Mouse (Mus musculus): ENCODE data around the gene Dll4.

The Dll4 gene

DNA sequence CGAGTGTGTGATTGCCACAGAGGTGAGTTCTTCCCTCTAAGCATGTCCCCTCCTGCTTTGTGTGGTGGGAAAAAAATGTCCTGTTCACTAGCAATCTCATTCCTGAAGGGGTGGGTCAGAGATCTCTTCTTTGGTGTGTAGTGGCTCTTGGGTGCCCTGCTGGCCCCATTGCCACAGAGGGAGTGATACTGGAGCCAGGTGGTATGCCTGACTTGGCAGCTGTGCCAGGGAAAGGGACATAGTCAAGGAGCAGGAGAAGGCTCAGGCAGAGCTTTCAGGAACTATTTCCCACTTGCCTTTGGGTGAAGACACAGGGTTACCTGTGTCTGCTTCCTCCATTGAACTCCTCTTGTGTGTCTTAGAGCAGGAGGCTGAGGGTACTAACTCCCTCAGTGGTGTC is 8.6 kb downstream of the Dll4 start:
- DNase-seq (ENCODE audit: low read depth, low spot score): no peak

DNA sequence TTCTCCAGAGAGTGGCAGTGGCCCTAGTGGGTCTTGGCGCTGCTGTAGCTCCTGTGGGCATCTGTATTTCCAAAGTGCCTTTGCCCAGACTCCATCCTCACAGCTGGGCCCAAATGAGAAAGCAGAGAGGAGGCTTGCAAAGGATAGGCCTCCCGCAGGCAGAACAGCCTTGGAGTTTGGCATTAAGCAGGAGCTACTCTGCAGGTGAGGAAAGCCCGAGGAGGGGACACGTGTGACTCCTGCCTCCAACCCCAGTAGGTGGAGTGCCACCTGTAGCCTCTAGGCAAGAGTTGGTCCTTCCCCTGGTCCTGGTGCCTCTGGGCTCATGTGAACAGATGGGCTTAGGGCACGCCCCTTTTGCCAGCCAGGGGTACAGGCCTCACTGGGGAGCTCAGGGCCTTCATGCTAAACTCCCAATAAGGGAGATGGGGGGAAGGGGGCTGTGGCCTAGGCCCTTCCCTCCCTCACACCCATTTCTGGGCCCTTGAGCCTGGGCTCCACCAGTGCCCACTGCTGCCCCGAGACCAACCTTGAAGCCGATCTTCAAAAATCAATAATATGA is 9.5 kb downstream of the Dll4 start:
- no peak for DNase-seq (ENCODE audit: low read depth, low spot score)

- DNase-seq (ENCODE audit: low read depth, low spot score): no peak
Measured at GRCm38 (mm10) chr2:119335535-119335934, 10.0 kb downstream of the Dll4 start.

DNA sequence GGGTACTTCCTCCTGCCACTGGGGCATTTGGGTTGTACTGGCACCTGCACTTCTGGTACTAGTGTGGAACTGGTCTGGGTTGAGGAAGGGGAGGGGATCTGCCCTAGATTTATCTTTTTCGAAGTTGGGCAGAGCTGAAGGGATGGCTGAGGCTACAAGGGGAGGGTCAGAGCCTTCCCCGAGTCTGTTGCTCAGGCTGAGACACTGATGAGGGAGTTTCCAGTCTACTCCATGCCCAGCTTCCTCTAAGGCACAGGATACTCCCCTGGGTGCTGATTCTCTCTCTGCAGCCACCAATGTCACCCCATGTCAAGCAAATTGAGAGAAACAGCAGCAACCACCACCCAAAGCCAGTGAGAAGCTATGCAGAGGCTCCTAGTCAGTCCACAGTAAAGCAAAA is 10.4 kb downstream of the Dll4 start:
- no peak for DNase-seq (ENCODE audit: low read depth, low spot score)

- peak; percentile 21 for DNase-seq (ENCODE audit: low read depth, low spot score)
Measured at GRCm38 (mm10) chr2:119336470-119336869, 10.9 kb downstream of the Dll4 start.

- DNase-seq (ENCODE audit: low read depth, low spot score): peak; percentile 89
Measured at GRCm38 (mm10) chr2:119337425-119338265, 12.1 kb downstream of the Dll4 start.

- DNase-seq (ENCODE audit: low read depth, low spot score): no peak
Measured at GRCm38 (mm10) chr2:119344537-119345138, 19.1 kb downstream of the Dll4 start.

DNA sequence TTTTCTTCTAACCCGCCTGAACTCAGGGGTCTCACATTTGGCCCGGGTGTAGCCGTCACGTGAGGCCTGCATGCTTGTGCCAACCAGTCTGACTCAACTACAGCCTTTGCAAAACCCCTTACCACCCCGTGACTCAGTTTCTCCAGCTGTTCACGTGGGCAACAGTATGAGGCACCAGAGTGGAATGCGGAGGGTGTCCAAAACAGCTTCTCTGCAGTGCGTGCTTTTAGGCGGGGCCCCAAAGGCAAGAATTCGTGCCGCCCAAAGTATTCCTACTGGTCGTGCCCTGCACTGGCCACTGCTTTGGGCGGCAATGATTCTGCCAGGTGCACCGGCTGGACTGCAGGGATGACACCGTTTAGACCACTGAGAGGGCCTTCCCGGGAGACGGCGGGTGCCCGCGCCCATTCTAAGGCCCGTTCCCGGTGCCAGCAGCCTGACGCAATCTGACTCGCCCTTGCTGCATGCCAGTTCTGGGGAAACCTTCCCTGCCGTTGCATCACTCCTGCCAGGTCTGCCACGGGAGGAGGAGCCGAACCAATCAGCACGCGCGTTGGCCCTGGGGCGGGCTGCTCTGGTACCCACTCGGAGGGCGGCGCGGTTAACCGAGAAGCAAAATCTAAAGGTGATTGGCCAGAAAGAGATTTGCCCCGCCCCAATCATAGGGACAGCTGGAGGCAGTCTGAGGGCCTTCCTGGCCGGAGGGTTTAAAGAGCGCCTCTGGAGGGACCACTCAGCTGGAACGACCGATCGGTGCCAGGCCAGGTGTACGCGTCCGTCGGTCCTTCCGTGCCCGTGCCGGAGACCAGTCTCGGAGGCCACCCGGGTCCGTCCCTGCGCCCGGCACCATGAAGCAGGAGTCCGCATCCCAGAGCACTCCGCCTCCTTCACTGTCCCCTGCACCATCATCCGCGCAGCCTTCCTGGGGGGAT is 25.2 kb downstream of the Dll4 start, which contains the start of gene Chac1:
Gene Chac1 (plus strand): TSS at position 675 of the 932 bp plus-strand sequence.
- DNase-seq (ENCODE audit: low read depth, low spot score): peak; percentile 98

GRCm38 (mm10) chr2:119353707-119354106 is 28.1 kb downstream of the Dll4 start:
- no peak for DNase-seq (ENCODE audit: low read depth, low spot score)

- DNase-seq (ENCODE audit: low read depth, low spot score): peak; percentile 97
Measured at GRCm38 (mm10) chr2:119355089-119355488, 29.5 kb downstream of the Dll4 start.

GRCm38 (mm10) chr2:119355651-119356050 is 30.1 kb downstream of the Dll4 start:
- DNase-seq (ENCODE audit: low read depth, low spot score): peak; percentile 96

- no peak for DNase-seq (ENCODE audit: low read depth, low spot score)
Measured at GRCm38 (mm10) chr2:119356310-119356709, 30.7 kb downstream of the Dll4 start.

DNA sequence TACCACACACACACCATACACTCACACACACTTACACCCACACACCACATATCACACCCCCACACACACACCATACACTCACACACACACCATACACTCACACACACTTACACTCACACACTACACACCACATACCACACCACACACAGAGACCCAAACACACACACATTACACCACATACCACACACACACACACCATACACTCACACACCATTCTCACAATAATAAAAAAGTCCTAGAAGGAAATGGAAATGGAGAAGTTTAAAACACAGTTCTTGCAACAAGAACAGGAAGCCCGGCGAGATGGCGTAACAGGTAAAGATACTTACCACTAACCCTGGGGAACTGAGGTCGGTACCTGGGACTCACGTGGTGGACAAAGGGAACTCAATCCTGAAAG is 31.2 kb downstream of the Dll4 start:
- DNase-seq (ENCODE audit: low read depth, low spot score): no peak

DNA sequence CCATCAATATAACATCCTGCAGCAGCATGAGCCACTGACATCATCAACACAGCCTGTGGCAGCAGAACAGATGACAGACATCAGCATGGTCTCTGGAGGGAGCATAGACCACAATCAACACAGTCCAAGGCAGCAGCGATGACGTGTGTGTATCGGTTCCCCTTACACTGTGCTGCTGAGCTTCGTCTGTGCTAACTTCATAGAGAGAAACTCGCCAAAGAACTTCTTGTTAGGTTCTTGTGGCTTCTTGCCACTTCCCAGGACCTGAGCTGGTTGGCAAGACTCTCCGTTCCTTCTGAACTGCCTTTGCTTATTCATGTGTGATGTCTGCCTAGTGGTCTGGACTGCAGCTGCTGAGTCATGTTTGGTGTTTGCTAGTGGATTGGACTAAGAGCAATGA is 32.7 kb downstream of the Dll4 start:
- no peak for DNase-seq (ENCODE audit: low read depth, low spot score)

DNA sequence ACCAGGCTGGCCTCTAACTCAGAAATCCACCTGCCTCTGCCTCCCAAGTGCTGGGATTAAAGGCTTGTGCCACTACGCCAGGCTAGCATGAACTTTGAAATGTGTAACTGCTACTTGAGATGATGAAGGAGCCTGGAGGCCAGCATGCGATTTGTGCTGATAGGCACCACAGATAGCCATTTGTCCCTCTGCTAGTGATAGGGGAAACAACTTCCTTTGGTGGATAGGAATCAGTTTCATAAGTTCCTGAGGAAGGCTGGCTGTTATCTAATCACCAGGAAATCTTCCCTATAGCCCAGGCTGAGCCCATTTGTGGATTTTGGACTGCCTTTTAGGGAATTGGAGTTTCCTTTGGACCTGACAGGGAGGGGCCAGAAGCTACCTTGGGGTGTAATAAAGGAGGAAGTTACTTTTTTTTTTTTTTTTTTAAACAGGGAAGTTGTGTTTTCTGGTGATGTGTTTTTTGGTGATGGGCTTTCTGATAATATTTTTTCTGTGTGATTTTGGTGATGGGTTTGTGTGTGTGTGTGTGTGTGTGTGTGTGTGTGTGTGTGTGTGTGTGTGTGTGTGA is 34.2 kb downstream of the Dll4 start:
- DNase-seq (ENCODE audit: low read depth, low spot score): no peak

GRCm38 (mm10) chr2:119364969-119365368 is 39.4 kb downstream of the Dll4 start:
- no peak for DNase-seq (ENCODE audit: low read depth, low spot score)

DNA sequence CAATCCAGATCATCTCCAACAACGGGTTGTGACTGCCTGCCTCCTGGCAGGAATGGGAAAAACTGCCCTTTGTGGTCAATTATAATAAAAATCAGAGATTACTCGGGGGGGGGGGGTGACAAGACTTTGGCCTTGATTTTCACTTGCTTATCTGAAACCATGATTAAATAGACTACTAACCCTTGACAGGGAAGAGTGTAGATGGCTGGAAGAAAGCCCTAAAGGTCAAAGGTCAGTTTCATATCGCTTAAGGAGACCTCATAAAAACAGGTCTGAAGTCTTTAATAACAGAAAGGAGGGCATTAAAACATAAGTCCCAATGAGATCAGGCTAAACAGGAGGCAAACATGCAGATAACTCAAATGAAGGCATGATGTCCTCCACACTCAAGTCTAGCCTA is 41.8 kb downstream of the Dll4 start:
- no peak for DNase-seq (ENCODE audit: low read depth, low spot score)

DNA sequence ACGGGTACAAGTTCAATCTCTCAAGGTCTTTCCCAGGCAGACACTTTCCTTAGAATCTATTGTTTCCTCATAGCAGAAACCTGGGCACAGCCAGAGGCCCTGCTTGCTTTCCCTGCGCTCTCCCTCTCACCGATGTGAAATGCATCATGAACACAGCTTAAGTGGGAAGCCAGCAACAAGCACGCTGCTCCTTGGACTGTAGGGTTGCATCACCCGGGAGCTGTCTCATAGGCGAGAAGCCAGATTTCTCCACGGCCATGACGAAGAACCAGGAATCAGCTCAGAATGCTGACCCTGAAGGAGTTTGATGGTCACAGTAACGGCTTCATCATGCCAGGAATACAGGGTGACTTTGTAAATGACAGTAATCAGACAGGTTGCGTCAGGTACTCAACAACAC is 44.5 kb downstream of the Dll4 start:
- no peak for DNase-seq (ENCODE audit: low read depth, low spot score)

DNA sequence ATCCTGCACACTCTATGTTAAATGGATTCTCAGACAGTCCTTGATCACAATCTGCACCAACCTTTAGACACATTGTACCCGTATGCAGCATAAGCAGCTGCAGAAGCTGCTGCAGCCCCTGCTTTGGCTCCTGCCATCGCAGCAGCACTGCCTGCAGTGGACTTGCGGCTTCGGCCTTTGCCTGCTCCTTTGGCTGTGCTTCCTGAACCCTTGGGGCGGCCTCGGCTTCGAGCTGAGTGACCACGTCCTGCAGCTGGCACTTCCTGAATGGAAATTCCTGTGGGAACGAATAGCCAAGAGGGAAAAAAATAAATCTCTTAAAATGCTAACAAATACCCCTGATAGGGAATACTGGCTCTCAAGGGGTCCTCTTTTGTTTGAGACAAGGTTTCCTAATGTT is 51.7 kb downstream of the Dll4 start:
- DNase-seq (ENCODE audit: low read depth, low spot score): no peak

DNA sequence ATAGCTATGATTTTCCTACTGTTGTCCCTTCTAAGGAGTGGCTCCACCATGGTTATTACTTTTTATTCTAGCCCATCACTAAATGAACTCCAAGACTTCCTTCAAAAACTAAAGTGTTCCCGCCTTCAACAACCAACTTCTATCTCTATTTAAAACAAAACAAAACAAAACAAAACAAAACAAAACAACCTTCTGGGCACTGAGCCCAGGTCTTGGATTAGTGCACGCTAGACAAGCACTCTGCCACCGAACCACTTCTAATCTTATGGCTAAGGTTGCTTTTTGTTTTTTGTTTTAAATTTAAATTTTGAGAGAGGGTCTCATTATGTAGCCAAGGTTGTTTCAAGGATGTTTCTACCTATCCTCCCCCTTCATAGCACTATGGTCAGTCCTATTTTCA is 52.2 kb downstream of the Dll4 start:
- no peak for DNase-seq (ENCODE audit: low read depth, low spot score)

GRCm38 (mm10) chr2:119379455-119379854 is 53.9 kb downstream of the Dll4 start:
- peak; percentile 43 for DNase-seq (ENCODE audit: low read depth, low spot score)

Measured in brain, adult 2 months (tissue).